Mouse (Mus musculus): ENCODE data around the gene Lin7c.

The Lin7c gene

DNA sequence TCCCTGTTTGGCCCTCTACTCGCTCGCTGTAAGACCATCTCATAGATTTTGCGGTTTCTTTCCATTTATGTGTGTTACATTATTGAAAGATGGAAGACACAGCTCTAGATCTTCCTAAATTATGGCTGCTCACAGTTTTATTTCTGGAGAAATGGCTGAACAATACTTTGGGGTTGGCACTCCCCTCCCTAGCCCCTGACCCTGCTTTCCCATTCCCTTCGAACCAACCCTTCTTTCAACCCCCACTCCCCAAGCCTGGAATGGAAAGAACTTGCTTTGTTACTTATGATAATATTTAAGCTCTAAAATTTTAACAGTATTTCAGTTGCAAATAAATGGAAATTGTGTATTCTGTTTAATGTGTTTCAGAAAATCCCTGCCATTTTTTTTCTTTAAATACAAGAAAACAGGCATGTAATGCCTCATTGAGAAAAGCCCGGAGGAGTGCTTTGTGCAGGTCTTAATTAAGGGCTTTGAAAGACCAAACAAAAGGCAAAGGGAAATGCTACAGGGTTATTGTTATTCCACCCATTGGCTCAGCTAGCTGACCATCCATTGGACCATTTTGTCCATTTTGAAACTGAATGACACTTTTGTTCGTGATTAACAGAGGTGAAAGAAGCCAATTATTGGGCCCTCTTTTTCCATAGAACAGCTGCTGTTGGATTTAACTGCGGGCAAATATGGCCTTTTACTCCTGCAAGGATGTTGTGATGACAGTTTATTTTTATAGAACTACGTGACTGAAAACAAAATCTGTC lies 52.3 kb downstream of the Lin7c start:
- DNase-seq: no peak

- no peak for DNase-seq
These were observed 54.3 kb downstream of the Lin7c start for GRCm38 (mm10) chr2:109944995-109945394.

DNA sequence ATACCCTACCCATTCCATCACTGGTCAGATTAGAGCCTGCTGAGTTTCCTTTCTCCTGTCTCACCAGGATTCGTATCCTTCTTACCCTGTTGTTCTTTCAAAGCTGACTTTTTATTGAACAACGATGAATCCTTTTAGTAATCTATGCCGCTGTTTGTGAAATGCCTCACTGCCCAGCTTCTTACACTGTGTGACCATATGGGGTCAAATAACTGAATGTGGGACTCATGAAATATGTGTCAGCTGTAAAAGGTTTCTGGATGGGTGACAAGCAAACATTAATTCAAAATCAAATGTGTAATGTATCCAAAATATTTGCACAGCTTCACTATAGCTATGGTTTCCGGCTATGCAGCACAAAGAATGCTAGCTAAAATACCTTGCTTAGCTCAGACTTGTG lies 54.9 kb downstream of the Lin7c start:
- no peak for DNase-seq

DNA sequence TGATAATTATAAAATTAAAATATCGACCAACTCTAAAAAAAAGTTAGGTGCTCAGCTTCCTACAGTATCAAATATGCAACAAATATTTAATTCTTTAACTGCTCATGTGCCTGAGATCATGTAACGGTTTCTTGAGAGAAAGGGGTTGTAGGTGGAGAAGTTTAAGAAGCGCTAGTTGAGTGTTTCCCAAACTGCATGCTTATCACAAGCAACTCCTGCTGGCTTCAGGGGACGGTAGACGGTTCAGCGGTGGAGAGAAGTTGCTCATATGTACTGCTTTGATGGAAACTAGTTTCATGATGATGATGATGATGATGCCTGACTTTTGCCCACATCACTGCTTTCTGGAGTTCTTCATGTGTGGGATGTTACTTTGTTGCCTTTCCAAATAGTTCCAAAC lies 55.8 kb downstream of the Lin7c start:
- DNase-seq: no peak

DNA sequence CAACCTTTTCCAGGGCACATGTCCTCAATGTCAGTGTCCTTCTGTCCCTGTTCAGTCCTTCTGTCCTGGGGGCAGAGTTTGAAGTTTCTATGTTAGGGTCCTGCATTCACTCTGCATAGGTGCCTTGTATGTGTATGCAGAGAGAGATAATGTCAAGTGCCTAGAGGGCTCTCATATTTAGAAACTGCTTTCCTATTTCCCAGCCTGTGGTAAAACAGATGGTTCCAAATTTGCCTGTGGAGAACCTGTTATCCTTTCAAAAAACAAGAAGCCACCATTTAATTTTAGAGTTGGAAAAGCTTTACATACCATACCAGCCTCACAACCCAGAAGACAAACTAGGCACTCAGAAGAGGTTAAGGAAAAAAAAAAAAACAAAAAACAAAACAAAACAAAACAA lies 58.9 kb downstream of the Lin7c start:
- DNase-seq: peak; percentile 59

- DNase-seq: no peak
These were observed 59.7 kb downstream of the Lin7c start for GRCm38 (mm10) chr2:109950311-109950710.

All from cerebellum, adult 9-10 months (tissue).